Mouse (Mus musculus) heart, adult 2 months (tissue): ENCODE measurements at regions not wholly inside any gene's neighbourhood (a gene's known extent, or its start where the extent isn't known, plus 50 kb on each side); places are given as distances from the start of the nearest gene placed in this dataset.

Source experiments
- DNase-seq, 2 experiments: peaks; one replicate each; pipeline ENCODE4 v3.0.0; 2021
- H3K27ac ChIP-seq: fragments of 200-600 bp; 2 replicates; pipeline ENCODE4 v1.8.1; 2022
- H3K27me3 ChIP-seq: fragments of 200-500 bp; 2 replicates; pipeline ENCODE4 v1.6.1; 2012; ENCODE audit warnings: mild to moderate bottlenecking, low read length, inconsistent platforms, mixed read lengths; ENCODE audit not compliant: control insufficient read depth, insufficient read depth
- H3K36me3 ChIP-seq: fragments of 200-500 bp; 2 replicates; pipeline ENCODE4 v1.6.1; 2012; ENCODE audit warnings: low read length, inconsistent platforms; ENCODE audit not compliant: control insufficient read depth, insufficient read depth
- H3K4me1 ChIP-seq: fragments of 200-500 bp; 2 replicates; pipeline ENCODE4 v1.6.1; 2011; ENCODE audit warnings: low read length; ENCODE audit not compliant: control insufficient read depth, insufficient read depth
- H3K4me3 ChIP-seq: fragments of 200-600 bp; 2 replicates; pipeline ENCODE4 v1.8.1; 2022
- H3K79me2 ChIP-seq: fragments of 200-500 bp; replicated peaks from 2 replicates; pipeline ENCODE4 v1.6.1; 2012; ENCODE audit warnings: mild to moderate bottlenecking, inconsistent platforms, low read length, moderate library complexity, mixed read lengths; ENCODE audit not compliant: control insufficient read depth, insufficient read depth
- H3K9ac ChIP-seq: fragments of 200-500 bp; 2 replicates; pipeline ENCODE4 v1.6.1; 2012; ENCODE audit warnings: low read depth, mild to moderate bottlenecking, control low read depth, inconsistent platforms, low read length, mixed read lengths
- CTCF ChIP-seq: fragments of 200-600 bp; IDR thresholded peaks from 2 replicates; pipeline ENCODE4 v1.8.1; 2022; ENCODE audit warnings: antibody characterized with exemption, mild to moderate bottlenecking, moderate library complexity
- EP300 ChIP-seq: fragments of 200-500 bp; IDR thresholded peaks from 2 replicates; pipeline ENCODE4 v1.6.1; 2011; ENCODE audit warnings: low read depth, low read length, control low read depth; ENCODE audit not compliant: insufficient read depth
- POLR2A ChIP-seq: fragments of 200-500 bp; IDR thresholded peaks from 2 replicates; pipeline ENCODE4 v1.6.1; 2011; ENCODE audit warnings: mild to moderate bottlenecking, low read depth, low read length, control low read depth; ENCODE audit not compliant: insufficient read depth
- WGBS: fragments of 180-500 bp; shearing (Covaris S2); methylation state at CpG from one replicate; pipeline ENCODE4 v1.1.7; 2018; 5-methylcytosine and 5-hydroxymethylcytosine counted together
- intact Hi-C: fragments of 180-260 bp; cut with DNase I; formaldehyde crosslinking; loops from one replicate; pipeline ENCODE4 v1.15.1; 2025

- H3K79me2 ChIP-seq = no peaks in the 10 kb centered on the region
- H3K36me3 ChIP-seq = no peaks in the 10 kb centered on the region
- H3K9ac ChIP-seq = no peak overlapping the region
- no peak overlapping the region for H3K27ac ChIP-seq
- no peaks in the 10 kb centered on the region for H3K4me1 ChIP-seq
- no peak overlapping the region for H3K4me3 ChIP-seq
- intact Hi-C loops = no loop called here
- WGBS = 32% methylated on average over 3 of the region's 3 CpGs
- no peaks in the 10 kb centered on the region for H3K27me3 ChIP-seq
- TF ChIP-seq POLR2A = no peak
- no peak for TF ChIP-seq CTCF
- no peak for TF ChIP-seq EP300
- no peak for DNase-seq
Observed at GRCm38 (mm10) chr7:70972023-70972400, 379.3 kb downstream of the Gm10295 start.

- intact Hi-C loops = no loop called here
- Histone ChIP-seq H3K79me2 (no peaks in the 10 kb centered on the region), H3K27ac (no peak overlapping the region), H3K27me3 (no peaks in the 10 kb centered on the region), H3K36me3 (no peaks in the 10 kb centered on the region), H3K9ac (no peak overlapping the region), H3K4me3 (no peak overlapping the region), H3K4me1 (no peaks in the 10 kb centered on the region)
- TF ChIP-seq CTCF (no peak), POLR2A (no peak), EP300 (no peak)
- 67% methylated on average over 6 of the region's 6 CpGs for WGBS
- no peak for DNase-seq
Observed at GRCm38 (mm10) chr7:70971323-70972022, 379.8 kb downstream of the Gm10295 start.

GRCm38 (mm10) chr7:70952318-70952959 is 398.8 kb downstream of the Gm10295 start:
- intact Hi-C loops = no loop called here
- TF ChIP-seq EP300 = no peak
- TF ChIP-seq CTCF = no peak
- H3K36me3 ChIP-seq = no peaks in the 10 kb centered on the region
- no peak for DNase-seq
- no peak overlapping the region for H3K4me3 ChIP-seq
- no peak overlapping the region for H3K27ac ChIP-seq
- no peaks in the 10 kb centered on the region for H3K79me2 ChIP-seq
- H3K4me1 ChIP-seq = no peaks in the 10 kb centered on the region; the same call in 1 of the 2 replicates
- peaks cover 2% of the 10 kb centered on the region; the same call in 1 of the 2 replicates for H3K27me3 ChIP-seq
- no peak overlapping the region for H3K9ac ChIP-seq
- WGBS = 54% methylated on average over 4 of the region's 4 CpGs

- Histone ChIP-seq H3K27ac (no peak overlapping the region), H3K27me3 (peaks cover 2% of the 10 kb centered on the region; the same call in 1 of the 2 replicates), H3K4me1 (no peaks in the 10 kb centered on the region; the same call in 1 of the 2 replicates), H3K79me2 (no peaks in the 10 kb centered on the region), H3K9ac (no peak overlapping the region), H3K36me3 (no peaks in the 10 kb centered on the region), H3K4me3 (no peak overlapping the region)
- WGBS = 81% methylated on average over 5 of the region's 5 CpGs
- intact Hi-C loops = no loop called here
- TF ChIP-seq EP300 (no peak), POLR2A (no peak), CTCF (no peak)
- no peak for DNase-seq
Observed at GRCm38 (mm10) chr7:70948281-70948680, 403.0 kb downstream of the Gm10295 start.

- TF ChIP-seq EP300 = no peak
- no peak for TF ChIP-seq CTCF
- TF ChIP-seq POLR2A = no peak
- Histone ChIP-seq H3K27me3 (no peaks in the 10 kb centered on the region), H3K4me3 (no peak overlapping the region), H3K4me1 (no peaks in the 10 kb centered on the region), H3K9ac (no peak overlapping the region), H3K79me2 (no peaks in the 10 kb centered on the region), H3K27ac (no peak overlapping the region), H3K36me3 (no peaks in the 10 kb centered on the region)
- intact Hi-C loops = no loop called here
- WGBS = 61% methylated on average over 2 of the region's 2 CpGs
- DNase-seq = no peak
Observed at GRCm38 (mm10) chr7:70946260-70946659, 405.0 kb downstream of the Gm10295 start.

GRCm38 (mm10) chr7:70930911-70931310 is 420.4 kb downstream of the Gm10295 start:
- no peaks in the 10 kb centered on the region for H3K79me2 ChIP-seq
- H3K4me1 ChIP-seq = no peaks in the 10 kb centered on the region
- intact Hi-C loops = loop anchor here (10.0 kb wide), 1 partner anchor 586 kb away; no protein-coding TSS in a partner anchor
- no peaks in the 10 kb centered on the region for H3K36me3 ChIP-seq
- no peak overlapping the region for H3K9ac ChIP-seq
- H3K27me3 ChIP-seq = no peaks in the 10 kb centered on the region
- DNase-seq = no peak
- TF ChIP-seq POLR2A (no peak), CTCF (no peak), EP300 (no peak)
- H3K27ac ChIP-seq = no peak overlapping the region
- 23% methylated on average over 6 of the region's 6 CpGs for WGBS
- H3K4me3 ChIP-seq = no peak overlapping the region
